Mouse (Mus musculus) T-cell, adult 2 months (primary cell): ENCODE measurements around the gene Ascl5.

Source experiments
- DNase-seq: peaks from one replicate; pipeline ENCODE4 v3.0.0; 2022; ENCODE audit warnings: low spot score

Ascl5 gene

DNA sequence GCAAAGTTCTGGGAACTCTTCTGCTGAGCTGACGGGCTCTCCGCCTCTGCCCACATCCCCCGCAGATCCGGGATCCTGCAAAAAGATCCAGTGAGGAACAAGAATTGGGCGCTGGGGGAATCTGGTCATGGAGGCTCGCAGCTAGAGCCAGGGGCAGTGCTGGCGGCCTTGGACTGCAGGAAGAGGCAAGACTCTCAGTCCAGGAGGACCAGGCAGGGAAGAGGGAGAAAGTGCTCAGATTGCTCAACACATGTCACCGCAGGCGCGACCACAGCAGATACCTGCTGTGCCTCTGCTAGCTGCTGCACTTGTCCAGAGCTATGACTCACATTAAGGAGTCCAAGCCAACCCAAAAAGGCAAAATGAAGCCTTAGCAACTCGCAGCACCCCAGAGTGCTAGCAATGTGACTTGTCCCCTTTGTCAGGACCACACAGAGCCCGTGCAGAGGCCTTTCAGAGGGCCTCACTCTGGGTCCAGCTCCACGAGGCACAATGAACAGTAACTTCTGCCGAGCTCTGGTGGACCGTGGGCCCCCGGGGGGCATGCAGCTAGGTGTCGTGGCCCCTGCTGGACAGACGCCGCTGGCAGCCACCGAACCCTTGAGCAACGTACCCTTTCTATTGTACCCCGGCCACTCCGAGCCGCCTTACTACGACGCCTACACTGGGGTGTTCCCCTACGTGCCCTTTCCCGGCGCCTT, at the start of gene Ascl5:
Gene Ascl5 (plus strand): TSS at position 493 of the 701 bp plus-strand sequence.
- no peak for DNase-seq

DNA sequence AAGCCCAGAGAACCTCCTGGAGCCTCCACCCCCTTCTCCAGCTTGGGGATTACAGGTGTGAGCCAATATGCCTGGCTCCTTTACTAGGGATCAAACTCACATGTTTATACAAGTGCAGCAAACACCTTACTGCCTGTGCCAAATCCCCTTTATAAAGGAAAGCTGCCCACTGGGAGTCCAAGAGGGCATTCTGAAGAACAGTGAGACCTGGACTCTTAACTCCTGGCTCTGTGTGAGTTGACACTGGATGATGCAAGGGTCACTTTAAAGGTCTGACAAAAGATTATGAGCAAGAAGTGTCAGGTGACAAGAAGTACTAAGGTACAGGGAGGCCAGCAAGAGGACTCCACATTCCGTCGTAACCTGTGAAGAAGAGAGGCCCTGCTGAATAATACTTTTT, 49.2 kb upstream of the Ascl5 start:
- no peak for DNase-seq

GRCm38 (mm10) chr1:136006292-136006748, 44.3 kb upstream of the Ascl5 start, which contains the start of gene Igfn1:
Igfn1 (minus strand) TSS chr1:136006342.
- no peak for DNase-seq

GRCm38 (mm10) chr1:136007211-136008158, 43.1 kb upstream of the Ascl5 start, which contains the start of gene Tmem9:
Tmem9 (plus strand) TSS chr1:136008150.
- peak; percentile 22 for DNase-seq

- DNase-seq = no peak
Measured at GRCm38 (mm10) chr1:136008159-136008533, 42.5 kb upstream of the Ascl5 start.

- DNase-seq = no peak
Measured at GRCm38 (mm10) chr1:136010247-136010646, 40.4 kb upstream of the Ascl5 start.

- no peak for DNase-seq
Measured at GRCm38 (mm10) chr1:136013513-136013912, 37.1 kb upstream of the Ascl5 start.

DNA sequence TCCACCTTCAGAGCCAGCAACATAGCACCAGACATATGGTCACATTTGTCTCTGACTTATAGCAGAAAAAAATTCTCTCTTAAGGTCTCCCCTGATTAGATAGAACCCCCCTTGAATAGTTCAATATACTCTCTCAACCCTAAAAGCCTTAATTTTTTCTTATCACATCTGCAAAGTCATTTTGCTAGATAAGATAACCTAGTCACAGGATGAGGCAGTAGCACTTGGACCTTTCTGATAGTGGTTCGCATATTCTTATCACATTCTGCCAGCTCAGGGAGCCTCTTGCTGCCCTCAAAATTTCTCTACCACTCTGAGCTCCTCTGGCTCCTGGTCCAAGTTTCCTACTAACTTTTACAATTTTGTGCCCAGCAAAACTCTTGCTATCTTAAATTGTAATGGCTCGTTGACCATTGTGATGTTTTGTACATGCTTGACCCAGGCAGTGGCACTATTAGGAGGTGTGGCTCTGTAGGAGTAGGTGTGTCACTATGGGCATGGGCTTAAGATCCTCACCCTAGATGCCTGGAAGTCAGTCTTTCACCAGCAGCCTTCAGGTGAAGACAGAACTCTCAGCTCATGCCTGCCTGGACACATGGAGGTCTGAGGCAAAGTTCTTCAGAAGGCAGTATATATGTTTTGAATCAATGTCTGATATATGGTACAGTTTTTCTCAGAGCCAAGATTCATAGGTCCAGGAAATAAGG, 35.7 kb upstream of the Ascl5 start:
- no peak for DNase-seq

DNA sequence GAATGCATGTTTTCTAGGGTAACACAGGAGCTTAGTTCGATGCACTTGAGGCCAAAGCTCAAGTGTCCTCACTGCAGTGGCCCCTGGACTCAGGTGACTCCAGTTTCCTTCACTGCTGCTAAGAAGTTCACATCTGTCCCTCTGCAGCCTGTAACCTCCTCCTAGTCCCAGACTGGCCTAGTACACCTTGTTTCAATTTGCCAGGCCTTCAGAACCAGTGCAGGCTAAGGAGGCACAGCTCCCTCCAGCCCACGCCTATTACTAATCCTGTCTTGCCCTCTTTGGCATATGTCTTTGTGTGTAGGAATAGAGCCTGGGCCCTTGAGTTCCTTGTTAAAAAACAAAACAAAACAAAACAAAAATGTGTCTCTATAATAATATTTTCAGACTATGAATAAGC, 33.3 kb upstream of the Ascl5 start:
- no peak for DNase-seq

DNA sequence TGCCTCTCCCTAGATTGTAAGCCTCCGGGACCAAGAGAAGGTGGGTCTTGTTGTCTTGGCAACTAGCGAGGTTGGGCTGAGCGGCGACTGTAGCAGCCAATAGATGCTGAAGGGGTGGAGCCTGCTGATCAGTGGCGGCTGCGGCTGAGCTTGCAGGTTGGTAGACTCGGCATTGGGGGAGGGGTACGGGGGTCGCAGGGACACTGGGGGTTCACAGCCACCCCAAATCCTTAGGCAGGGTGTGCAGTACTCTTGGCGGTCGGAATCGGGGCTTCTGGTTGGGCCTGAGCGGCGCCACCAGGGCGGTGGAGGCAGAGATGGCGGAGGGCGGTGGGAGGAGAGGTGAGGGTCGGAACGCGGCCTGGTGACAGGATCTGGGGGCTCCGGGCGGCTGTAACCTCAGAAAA, 32.7 kb upstream of the Ascl5 start:
- peak; percentile 79 for DNase-seq

GRCm38 (mm10) chr1:136018390-136019189, 32.0 kb upstream of the Ascl5 start:
- DNase-seq = peak; percentile 17

- no peak for DNase-seq
Measured at GRCm38 (mm10) chr1:136030201-136030600, 20.4 kb upstream of the Ascl5 start.

- no peak for DNase-seq
Measured at GRCm38 (mm10) chr1:136031697-136032096, 18.9 kb upstream of the Ascl5 start.

- DNase-seq = no peak
Measured at GRCm38 (mm10) chr1:136032961-136033360, 17.6 kb upstream of the Ascl5 start.

DNA sequence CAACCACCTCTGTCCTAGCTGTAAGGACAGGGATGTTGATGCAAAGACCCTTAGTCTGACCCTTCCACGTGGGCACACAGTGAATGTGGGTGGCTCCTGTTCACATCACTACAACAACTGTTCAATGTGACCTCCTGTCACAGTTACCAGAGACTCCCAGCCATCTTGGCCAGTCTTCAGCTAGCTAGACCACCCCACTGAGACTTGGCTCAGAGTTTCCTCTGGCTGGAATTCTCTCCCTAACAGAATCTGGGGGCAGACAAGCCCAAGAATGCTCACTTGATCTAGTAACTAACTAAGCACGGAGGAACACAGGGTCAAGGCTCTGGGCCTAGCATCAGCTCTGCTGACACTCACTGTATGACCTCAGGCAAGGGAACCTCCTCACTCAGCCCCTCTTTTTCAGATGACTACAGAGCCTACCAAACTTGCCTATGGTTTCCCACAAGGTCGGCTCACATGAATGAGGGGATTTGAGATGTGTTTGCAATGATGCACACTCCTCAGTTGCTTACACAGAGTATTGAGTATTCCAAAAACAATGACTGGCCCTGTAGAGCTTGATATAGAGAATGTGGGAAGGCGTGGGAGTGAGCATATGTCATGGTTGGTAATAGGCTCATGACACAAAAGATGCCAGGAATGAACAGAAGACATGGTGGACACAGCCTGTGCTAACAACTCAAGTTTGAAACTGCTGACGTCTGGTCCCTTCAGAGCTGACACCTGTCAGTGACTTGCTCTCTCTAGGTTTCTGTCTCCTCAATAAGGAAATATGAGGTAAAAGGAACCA, 11.7 kb upstream of the Ascl5 start:
- DNase-seq = no peak

DNA sequence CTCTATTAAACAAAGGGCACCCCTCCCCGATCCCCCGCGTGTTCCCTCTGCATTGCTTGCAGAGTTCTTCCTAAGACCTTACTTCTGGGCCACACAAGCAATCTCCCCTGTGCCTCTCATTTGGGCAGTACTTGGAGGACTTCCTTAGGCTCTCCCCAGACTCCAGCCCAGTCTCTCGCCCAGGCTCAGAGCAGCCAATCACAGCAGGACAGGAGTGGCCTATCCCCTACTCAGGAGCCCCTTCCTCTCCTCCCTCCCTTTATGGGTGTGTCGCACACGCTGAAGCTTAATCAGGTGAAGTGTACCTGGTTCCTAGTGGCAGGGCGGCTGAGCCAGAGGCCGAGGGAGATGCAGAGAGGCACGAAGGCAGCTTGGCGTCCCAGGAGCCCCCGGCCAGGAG, 10.2 kb upstream of the Ascl5 start:
- DNase-seq = no peak

- DNase-seq = no peak
Measured at GRCm38 (mm10) chr1:136040874-136041273, 9.7 kb upstream of the Ascl5 start.

- DNase-seq = peak; percentile 29
Measured at GRCm38 (mm10) chr1:136045774-136046173, 4.8 kb upstream of the Ascl5 start.

DNA sequence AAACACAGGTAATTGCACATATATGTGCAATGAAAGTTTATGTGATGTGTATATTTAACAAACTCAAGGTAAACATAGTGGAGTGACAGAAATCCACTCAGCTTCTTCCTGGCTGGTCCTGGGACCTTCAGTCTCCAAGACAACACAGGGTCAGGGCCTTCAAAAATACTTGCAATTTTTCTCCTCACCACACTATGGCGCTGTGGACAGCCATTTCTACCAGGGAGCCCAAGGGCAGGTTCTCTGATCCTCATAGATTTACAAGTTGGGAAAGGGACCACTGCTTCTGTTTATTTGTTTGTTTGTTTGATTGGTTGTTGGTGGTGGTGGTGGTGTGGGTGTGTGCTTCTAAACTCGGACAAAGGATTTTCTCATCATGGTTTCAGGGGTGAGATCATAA, 3.2 kb upstream of the Ascl5 start:
- DNase-seq = peak; percentile 6

DNA sequence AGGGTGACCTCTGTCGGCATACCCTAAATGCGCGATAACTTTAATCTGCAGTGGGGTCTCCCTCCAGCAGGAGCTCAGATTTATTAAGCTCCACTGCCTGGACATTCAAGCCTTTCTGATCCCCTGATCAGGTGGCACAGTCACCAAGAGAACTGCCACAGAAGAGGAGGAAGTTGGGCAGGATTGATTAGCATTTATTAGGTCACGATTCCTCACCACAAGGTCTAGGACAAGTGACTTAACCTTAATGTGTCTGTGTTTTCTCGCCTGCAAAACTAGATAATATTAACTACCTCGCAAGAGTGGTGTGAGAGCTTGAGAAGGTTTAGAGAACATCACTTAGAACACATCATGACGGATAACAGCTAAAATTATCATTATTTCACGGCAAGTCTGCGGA, 2.7 kb upstream of the Ascl5 start:
- no peak for DNase-seq

GRCm38 (mm10) chr1:136051013-136051315, 360 bp downstream of the Ascl5 start:
- DNase-seq = peak; percentile 43
